Mouse (Mus musculus) heart, postnatal 36 days (tissue): ENCODE results near the gene Txlng. TPM values are rescaled to one million over a fixed set of nuclear protein-coding genes. Genes with fewer than 3 reads are reported as not detected.

ENCODE experiments used
- DNase-seq, 2 experiments: peaks; one replicate each; pipeline ENCODE4 v3.0.0; 2021 to 2022
- intact Hi-C: fragments of 180-260 bp; cut with DNase I; formaldehyde crosslinking; loops from one replicate; pipeline ENCODE4 v1.15.1; 2025
- microRNA-seq, 2 experiments: library from miRNA; unstranded; fragments of <30 nt; microRNA quantifications; one replicate each; pipeline ENCODE4 v1.2.0; 2021; ENCODE audit warnings: borderline number of aligned reads in 2 of 2
- total RNA-seq, 2 experiments: library from RNA; stranded (reverse); gene quantifications; 2 replicates each; pipeline ENCODE4 v1.2.3; 2021

Txlng gene
- total RNA-seq, 2 experiments from 2014 or later: 8.3 to 8.8 TPM

DNA sequence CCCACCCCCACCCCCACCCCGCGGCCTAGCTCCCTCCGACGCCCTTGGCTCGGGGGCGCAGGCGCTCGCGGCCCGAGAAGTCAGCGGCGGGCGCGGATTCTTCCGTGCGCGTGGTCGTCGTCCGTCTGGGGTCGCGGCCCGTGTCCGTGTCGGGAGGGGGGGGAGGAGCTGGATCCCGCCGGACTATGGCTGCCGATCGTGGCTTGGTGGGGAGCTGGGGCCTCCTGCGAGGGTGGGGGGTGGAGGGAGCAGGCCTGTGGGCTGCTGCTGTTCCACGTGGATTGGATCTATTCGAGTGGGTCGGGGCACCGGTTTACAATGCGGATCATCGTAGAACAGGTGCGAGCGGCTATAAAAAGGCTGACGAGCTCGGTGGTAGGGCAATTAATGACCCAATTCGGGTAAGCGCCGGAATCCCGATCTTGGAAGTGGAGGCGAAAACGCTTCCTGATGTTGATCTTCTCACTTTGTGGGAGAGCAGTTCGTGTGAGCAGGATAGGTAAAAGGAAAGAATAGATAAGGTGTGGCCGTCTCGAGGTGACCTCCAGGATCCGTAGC is 68.2 kb downstream of the Txlng start:
- DNase-seq: peak in 1 of 2 experiments; percentile 2
- intact Hi-C loops: loop anchor here (2.0 to 5.0 kb wide), 3 partner anchors 24 to 126 kb away; partner anchors contain the start of gene Syap1

DNA sequence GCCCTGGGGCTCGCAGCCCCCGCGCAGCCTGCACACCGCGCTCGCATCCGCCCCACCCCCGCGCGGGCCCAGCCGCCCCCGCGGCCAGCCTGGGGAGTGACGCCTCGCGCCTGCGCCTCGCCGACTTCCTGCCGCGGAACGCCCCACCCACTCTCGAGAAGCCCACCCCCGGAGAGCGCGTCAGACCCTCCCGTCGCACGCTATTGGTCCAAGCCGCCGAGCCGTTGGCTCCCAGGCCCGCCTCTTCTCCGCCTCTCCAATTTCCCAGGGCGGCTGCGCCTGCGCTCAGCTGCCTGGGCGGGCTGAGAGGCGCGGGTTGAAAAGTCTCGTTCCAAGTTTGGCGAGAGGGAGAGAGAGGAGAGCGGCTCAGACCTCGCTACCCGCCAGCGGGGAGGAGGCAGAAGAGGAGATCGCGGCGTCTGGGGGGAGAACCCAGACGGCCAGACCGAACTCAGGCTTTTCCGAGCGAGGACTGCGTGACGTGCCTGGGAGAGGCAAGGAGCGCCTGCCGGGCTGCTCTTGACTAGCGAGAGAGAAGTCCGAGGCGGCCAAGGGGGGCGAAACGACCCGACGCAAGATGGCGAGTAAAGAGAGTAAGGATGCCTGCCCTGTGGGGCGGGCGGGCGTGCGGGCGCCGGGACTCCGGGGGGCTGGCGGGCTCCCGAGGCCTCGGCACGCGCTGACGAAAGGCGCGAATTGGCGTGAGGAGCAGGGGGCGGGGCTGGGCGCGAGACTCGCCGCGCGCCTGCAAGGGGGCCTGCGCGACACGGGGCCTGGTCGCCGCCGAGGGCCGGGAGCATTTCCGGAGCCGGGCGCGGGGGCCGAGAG is 68.9 kb downstream of the Txlng start, which contains the start of gene Rbbp7:
TSS of gene Rbbp7 (plus strand) at position 288 of the 828 bp plus-strand sequence.
- DNase-seq: peak; percentile 84 to 87
- intact Hi-C loops: loop anchor here (2.0 to 5.0 kb wide), 3 partner anchors 24 to 127 kb away; partner anchors contain the start of gene Syap1

GRCm38 (mm10) chrX:162759251-162760114 is 69.8 kb downstream of the Txlng start:
- intact Hi-C loops: loop anchor here (2.0 to 5.0 kb wide), 3 partner anchors 23 to 128 kb away; partner anchors contain the start of gene Syap1
- peak in 1 of 2 experiments; percentile 19 for DNase-seq

GRCm38 (mm10) chrX:162756058-162756457 is 73.2 kb downstream of the Txlng start:
- DNase-seq: no peak
- intact Hi-C loops: no loop called here

DNA sequence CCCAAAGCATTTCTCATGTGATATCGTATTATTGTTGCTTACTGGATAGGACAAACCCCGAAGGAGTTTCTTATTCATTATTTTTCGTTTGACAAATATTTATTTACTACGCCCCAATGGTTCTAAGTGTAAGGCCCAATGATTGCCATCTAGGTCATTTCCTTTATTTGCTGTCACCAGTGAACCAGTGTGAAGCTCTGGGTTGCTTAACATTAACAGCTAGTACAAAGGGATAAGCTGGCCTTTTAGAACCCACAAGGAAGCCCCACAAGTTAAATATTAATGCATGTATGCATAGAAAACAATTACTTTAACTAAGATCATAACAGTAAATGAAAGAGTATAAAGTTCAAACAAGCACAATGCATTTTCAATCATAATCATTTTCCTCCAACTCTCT is 74.9 kb downstream of the Txlng start:
- DNase-seq: no peak
- intact Hi-C loops: no loop called here

DNA sequence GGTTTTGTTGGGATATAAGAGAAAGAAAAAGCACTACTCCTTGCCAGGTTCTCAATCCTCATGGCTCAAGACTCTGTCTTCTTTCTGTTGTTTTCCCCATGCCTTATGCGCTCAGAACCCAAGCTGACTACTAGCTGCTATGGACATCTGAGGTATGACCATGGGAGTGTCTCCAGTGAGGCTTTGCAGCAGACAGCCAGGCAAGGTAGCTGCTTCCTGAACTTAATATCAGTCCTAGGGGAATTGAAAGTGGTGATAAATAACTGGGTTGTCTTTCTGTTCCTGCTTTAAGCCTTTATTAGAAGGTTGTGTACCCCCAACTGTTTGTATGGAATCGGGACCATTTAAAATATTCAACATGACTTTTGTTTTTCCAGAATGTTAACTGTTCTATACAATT is 76.8 kb downstream of the Txlng start:
- intact Hi-C loops: no loop called here

GRCm38 (mm10) chrX:162748696-162749420 is 80.4 kb downstream of the Txlng start:
- intact Hi-C loops: no loop called here

More for the DNA sequence above, 76.8 kb downstream of the Txlng start:
- no peak for DNase-seq

DNA sequence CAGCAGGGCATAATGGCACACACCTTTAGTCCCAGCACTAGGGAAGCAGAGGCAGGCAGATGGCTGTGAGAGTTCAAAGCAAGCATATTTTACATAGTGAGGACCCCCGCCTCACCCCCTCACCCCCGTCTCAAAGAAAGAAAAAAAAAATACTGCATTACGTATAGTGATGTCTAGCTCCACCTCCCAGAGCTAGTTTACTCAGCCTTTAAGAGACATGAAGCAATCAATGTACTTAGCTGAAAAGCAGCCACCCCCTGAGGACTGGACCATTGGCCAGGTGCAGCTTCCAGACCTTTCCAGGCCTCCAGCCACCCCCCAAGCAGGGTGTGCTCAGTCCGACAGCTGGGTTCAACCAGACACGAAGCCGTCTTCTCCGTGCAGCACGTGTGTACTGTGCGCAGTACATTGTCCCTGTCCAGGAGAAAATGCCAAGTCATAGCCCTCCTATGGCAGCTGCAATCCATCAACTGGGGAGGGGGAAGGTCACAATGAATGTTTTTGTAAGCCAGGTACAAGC is 93.1 kb downstream of the Txlng start:
- DNase-seq: peak; percentile 1 to 10
- intact Hi-C loops: loop anchor here (2.0 kb wide), 1 partner anchor 25 kb away; the partner anchor contains the start of gene Rbbp7

More at GRCm38 (mm10) chrX:162748696-162749420, 80.4 kb downstream of the Txlng start:
- no peak for DNase-seq

DNA sequence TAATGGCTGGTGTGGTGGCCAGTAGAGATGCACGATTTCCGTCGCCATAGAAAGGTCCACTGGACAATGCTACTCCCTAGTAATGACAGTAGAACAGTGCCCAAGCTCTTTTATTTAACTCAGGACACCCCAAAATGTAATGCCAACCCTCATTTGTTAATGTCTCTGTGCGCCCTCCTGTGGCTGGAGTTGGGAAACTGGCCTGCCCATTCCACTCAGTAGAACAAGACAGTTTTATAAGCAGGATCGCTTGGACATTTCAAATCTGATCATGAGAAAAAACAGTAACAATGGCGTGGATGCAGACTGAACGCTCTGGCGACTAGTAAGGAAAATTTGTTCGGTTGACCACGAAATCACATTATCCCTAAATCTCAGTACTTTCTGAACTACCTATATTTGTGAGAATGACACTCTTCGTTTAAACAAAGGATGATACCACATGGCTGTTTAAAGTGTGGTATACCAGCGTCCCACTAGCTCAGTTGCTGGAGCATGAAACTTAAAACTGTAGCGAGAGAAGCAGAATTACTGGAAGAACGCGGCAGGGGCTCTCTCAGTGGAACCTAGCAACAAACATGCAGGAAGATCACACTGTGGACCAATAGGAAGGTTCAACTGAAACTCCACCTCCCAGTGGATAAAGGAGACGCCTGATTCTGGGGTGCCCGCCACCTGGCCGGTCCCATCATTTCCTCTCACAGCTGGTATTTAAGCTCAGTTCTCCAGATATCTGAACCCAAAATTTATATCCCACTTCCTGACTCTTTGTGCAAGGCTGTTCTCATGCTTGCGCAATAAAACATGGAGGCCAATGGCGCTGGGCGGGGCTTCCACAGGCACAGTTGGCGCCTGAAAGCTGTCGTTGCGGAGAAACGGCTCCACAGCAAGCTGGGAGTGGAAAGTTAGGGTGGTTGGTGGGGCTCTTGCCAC is 94.0 kb downstream of the Txlng start:
- intact Hi-C loops: no loop called here
- peak; percentile 61 to 71 for DNase-seq

DNA sequence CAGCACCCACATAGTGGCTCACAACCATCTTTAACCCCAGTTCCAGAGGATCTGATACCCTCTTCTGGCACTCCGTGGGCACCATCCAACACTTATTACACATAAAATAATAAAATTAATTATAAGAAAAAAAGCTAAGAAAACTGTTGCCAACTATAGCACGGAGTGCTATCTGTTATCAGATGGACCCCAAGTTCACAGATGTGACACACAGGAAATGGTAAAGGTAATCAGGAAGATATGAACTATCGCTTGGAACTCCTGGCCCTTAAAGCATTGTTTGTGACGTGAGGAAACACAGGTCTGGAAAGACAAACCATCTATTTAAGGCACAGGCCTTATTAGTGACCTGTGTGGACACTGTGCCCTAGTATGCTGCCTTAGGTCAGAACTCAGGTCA is 99.2 kb downstream of the Txlng start:
- no peak for DNase-seq
- intact Hi-C loops: no loop called here

Small RNA genes lying within 50 kb of the gene (microRNA-seq; reads per million reads assigned to microRNA genes)
- gene Mir3473a: 0 reads per million in 2 experiments

Other genes with a start within 250 kb of the Txlng start
- 1 to 10 TPM; 1.3 to 2.0 TPM for gene Reps2, start 185.8 kb downstream of the Txlng start, total RNA-seq
- gene Rbbp7, start 69.1 kb downstream of the Txlng start, total RNA-seq: 100 to 1,000 TPM; 155 to 167 TPM
- 10 to 100 TPM; 27.4 to 31.3 TPM for gene Syap1, start 59.0 kb upstream of the Txlng start, total RNA-seq
- gene Ctps2, start 71.8 kb upstream of the Txlng start, total RNA-seq: 10 to 100 TPM; 12.5 to 17.3 TPM
- gene S100g, start 135.1 kb upstream of the Txlng start, total RNA-seq: not detected